Mouse (Mus musculus): ENCODE measurements at regions not wholly inside any gene's neighbourhood (a gene's known extent, or its start where the extent isn't known, plus 50 kb on each side); places are given as distances from the start of the nearest gene placed in this dataset.

DNA sequence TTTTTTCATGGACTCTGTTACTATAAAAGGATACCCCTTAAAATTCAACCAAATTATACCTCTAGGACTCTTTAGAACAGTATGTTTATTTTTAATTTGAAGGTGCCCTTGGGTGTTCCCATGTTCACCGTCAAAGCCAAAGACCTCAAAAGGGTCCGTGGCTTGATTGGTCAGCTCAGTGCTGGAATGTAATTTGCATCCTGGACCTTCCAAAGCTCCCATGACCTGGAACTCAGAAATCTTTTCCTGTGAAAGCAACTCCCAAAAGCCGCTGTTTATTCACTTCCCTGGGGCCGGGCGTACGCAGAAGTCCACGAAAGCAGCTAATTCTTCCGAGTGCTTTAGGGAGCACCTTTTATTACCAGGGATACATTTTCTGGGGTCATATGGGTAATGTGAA lies 105.1 kb upstream of the Ahi1 start:
- TF ChIP-seq POLR2A (IDR thresholded peaks at IDR 0.05; ENCODE audit: extremely low read depth, insufficient read depth, low read length): no peak
- TF ChIP-seq CTCF (IDR thresholded peaks at IDR 0.05; ENCODE audit: low read depth, low read length): no peak
